Mouse (Mus musculus) duodenum, adult 2 months (tissue): ENCODE results near the gene Pam16. TPM values are rescaled to one million over a fixed set of nuclear protein-coding genes. Genes with fewer than 3 reads are reported as not detected.

Source experiments
- polyA plus RNA-seq: library from polyadenylated mRNA; depleted of rRNA; stranded (reverse); fragments of >200 nt; gene quantifications from 2 replicates; pipeline ENCODE4 v1.2.3, GENCODE M21; 2012; ENCODE audit warnings: low replicate concordance; rRNA removed

Pam16 gene
- polyA plus RNA-seq: 8.4 and 11.4 TPM in 2 replicates

GRCm38 (mm10) chr16:4624481-4625110 lies at the start of gene Pam16:
TSS of gene Pam16 (minus strand) at chr16:4624988.

GRCm38 (mm10) chr16:4639831-4640237 lies 15.0 kb upstream of the Pam16 start, which contains the start of the genes Vasn and Dnaja3:
TSS of gene Vasn (plus strand) at chr16:4639941.
TSS of gene Dnaja3 (plus strand) at chr16:4639989.

DNA sequence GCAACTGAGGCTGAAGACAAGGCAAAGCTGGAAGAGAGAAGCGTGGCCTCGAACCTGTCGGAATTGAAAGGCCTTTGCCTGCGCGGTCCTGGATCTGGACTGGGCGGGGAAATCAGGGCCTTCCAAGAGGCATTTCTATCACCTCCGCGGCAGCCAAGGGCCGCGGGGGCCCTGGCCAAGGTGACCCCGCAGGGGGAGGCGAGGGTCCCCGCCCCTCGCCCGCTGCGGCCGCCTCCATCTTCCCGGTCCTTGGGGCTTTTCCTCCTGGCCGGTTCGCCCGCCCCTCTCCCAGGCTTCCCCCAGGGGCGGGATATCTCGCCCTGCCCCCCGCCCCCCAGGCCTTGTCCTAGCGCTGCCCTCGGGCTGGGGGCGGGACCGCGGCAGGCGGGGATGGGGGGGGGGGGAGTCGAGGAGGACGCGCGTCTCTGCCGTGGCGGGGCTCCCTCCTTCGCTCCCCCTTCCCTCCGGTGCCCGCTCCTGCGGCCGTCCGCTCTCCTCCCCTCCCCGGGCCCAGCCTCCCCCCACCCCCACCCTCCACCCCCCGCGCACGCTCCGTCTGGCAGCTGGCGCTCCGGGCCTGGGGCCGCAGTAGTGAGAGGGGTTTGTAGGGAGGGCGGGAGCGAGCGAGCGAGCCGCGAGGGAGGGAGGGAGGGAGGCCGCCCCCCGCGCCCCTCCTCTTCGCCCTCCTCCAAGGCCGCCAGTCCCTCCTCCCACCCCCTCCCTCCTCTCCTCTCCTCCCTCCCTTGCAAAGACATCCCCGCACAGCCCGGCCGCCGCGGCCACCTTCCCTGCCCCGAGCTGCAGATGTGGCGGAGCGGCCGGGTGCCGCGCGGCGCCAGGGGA lies 30.6 kb downstream of the Pam16 start, which contains the start of gene Glis2:
Gene Glis2 (plus strand): TSS at position 743 of the 843 bp plus-strand sequence.

Other genes with a start within 250 kb of the Pam16 start
- 5.6 and 7.1 TPM in 2 replicates for gene Adcy9, start 204.5 kb downstream of the Pam16 start, polyA plus RNA-seq
- gene Srl, start 83.2 kb downstream of the Pam16 start, polyA plus RNA-seq: 0.32 and 0.83 TPM in 2 replicates
- gene Tfap4, start 65.1 kb downstream of the Pam16 start, polyA plus RNA-seq: 6.4 and 7.5 TPM in 2 replicates
- 6.6 and 8.2 TPM in 2 replicates for gene Glis2, start 30.3 kb downstream of the Pam16 start, polyA plus RNA-seq
- 6.7 and 11.5 TPM in 2 replicates for gene Vasn, start 15.0 kb upstream of the Pam16 start, polyA plus RNA-seq
- 11.5 and 14.3 TPM in 2 replicates for gene Dnaja3, start 15.0 kb upstream of the Pam16 start, polyA plus RNA-seq
- 77.5 and 83.3 TPM in 2 replicates for gene Coro7, start 54.8 kb upstream of the Pam16 start, polyA plus RNA-seq
- 2.5 and 5.1 TPM in 2 replicates for gene Nmral1, start 94.4 kb upstream of the Pam16 start, polyA plus RNA-seq
- 19.9 and 20.9 TPM in 2 replicates for gene Hmox2, start 101.4 kb upstream of the Pam16 start, polyA plus RNA-seq
- 138 and 207 TPM in 2 replicates for gene Cdip1, start 165.3 kb upstream of the Pam16 start, polyA plus RNA-seq
- not detected in 2 replicates for gene 4930562C15Rik, start 210.4 kb upstream of the Pam16 start, polyA plus RNA-seq